Mouse (Mus musculus): Measurements from ENCODE around the gene Lhx9. TPM values are rescaled to one million over a fixed set of nuclear protein-coding genes. Genes with fewer than 3 reads are reported as not detected.
"Not testable (repeated sequence)": the region's sequence is repeated elsewhere in the genome, so short reads cannot be mapped to it uniquely, and the experiment has no call there.

The Lhx9 gene
- polyA plus RNA-seq (2014; fragmentation: Nextera tagmentation; extraction: Ambion mirVana), result 0.07 TPM in 1 of 2 replicates, not detected in the other

- 0 out of 2 replicates have a peak within 1 kb of the TSS, but pooled peaks have one; percentile 12 for H3K9ac ChIP-seq (ENCODE audit: low read depth, low read length)
- ATAC-seq (ENCODE audit: low FRiP score, low TSS enrichment), result peak; percentile 65
- no peak within 1 kb of the TSS for H3K27ac ChIP-seq (ENCODE audit: low read depth, low read length)
- H3K4me2 ChIP-seq (replicated peaks; ENCODE audit: low read depth, low read length), result peak within 1 kb of the TSS; percentile 48
- H3K9me3 ChIP-seq (ENCODE audit: control insufficient read depth, low read length), result no peaks in the 10 kb centered on the region
- H3K27me3 ChIP-seq (ENCODE audit: control insufficient read depth, insufficient read depth, low read length), result peaks cover 68% of the 10 kb centered on the region
- peak within 1 kb of the TSS; percentile 32 for H3K4me3 ChIP-seq (ENCODE audit: low read length)
- WGBS, result under 1% methylated on average over 31 of the region's 33 CpGs
- 0 out of 2 replicates have a peak, but pooled peaks cover 8% of the 10 kb centered on the region for H3K4me1 ChIP-seq (ENCODE audit: control insufficient read depth, insufficient read depth, low read length)
- no peaks in the 10 kb centered on the region; the same call in 1 of the 2 replicates for H3K36me3 ChIP-seq (ENCODE audit: control insufficient read depth, insufficient read depth, low read length)
Measured at GRCm38 (mm10) chr1:138848511-138849109, at the start of gene Lhx9. TSS of gene Lhx9 (minus strand) at chr1:138848577.

- no peaks in the 10 kb centered on the region for H3K27me3 ChIP-seq (ENCODE audit: control insufficient read depth, insufficient read depth, low read length)
- no peak overlapping the region for H3K27ac ChIP-seq (ENCODE audit: low read depth, low read length)
- no peaks in the 10 kb centered on the region for H3K4me1 ChIP-seq (ENCODE audit: control insufficient read depth, insufficient read depth, low read length)
- H3K4me3 ChIP-seq (ENCODE audit: low read length), result no peak overlapping the region
- H3K4me2 ChIP-seq (replicated peaks; ENCODE audit: low read depth, low read length), result no peak overlapping the region
- 78% methylated on average over 3 of the region's 3 CpGs for WGBS
- no peak overlapping the region for H3K9ac ChIP-seq (ENCODE audit: low read depth, low read length)
- no peak for ATAC-seq (ENCODE audit: low FRiP score, low TSS enrichment)
- H3K9me3 ChIP-seq (ENCODE audit: control insufficient read depth, low read length), result no peaks in the 10 kb centered on the region
- H3K36me3 ChIP-seq (ENCODE audit: control insufficient read depth, insufficient read depth, low read length), result no peaks in the 10 kb centered on the region
Measured at GRCm38 (mm10) chr1:138896088-138896487, 47.7 kb upstream of the Lhx9 start.

GRCm38 (mm10) chr1:138877470-138878254 is 29.3 kb upstream of the Lhx9 start:
- H3K9ac ChIP-seq (ENCODE audit: low read depth, low read length), result no peak overlapping the region
- H3K27ac ChIP-seq (ENCODE audit: low read depth, low read length), result no peak overlapping the region
- 84% methylated on average over 14 of the region's 14 CpGs for WGBS
- H3K4me3 ChIP-seq (ENCODE audit: low read length), result no peak overlapping the region
- no peaks in the 10 kb centered on the region for H3K27me3 ChIP-seq (ENCODE audit: control insufficient read depth, insufficient read depth, low read length)
- H3K4me1 ChIP-seq (ENCODE audit: control insufficient read depth, insufficient read depth, low read length), result no peaks in the 10 kb centered on the region
- no peak overlapping the region for H3K4me2 ChIP-seq (replicated peaks; ENCODE audit: low read depth, low read length)
- no peaks in the 10 kb centered on the region for H3K36me3 ChIP-seq (ENCODE audit: control insufficient read depth, insufficient read depth, low read length)
- peaks cover 4% of the 10 kb centered on the region; the same call in 1 of the 2 replicates for H3K9me3 ChIP-seq (ENCODE audit: control insufficient read depth, low read length)
- ATAC-seq (ENCODE audit: low FRiP score, low TSS enrichment), result no peak

DNA sequence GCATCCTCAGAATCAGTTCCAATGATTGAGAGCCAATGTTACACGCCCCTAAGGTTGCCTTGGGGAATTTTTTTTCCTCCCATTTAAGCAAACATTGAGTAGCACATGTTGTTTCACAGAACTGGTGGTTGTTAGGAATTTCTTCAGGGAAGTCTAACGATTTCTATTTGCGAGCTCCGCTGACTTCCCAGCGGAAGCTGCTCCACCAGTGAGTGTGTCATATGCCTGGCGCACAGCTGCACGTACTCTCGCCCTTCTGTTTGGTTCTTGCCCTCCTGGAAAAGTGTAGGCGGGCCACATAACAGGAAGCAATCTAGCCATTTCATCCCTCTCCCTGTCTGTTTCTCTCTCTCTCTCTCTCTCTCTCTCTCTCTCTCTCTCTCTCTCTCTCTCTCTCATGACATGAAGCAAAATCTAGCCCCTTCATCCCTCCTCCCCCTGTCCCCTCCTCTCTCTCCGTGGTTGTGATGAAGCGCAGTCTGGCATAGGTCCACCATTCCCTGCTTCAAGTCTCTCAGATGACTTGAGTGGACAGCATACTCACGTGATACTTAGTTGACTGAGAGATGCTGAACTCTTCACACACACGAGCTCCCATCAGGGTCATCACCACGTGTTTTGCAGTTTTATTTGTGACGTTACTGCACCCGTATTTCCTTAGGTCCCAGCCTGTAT is 28.1 kb upstream of the Lhx9 start:
- H3K4me3 ChIP-seq (ENCODE audit: low read length), result no peak overlapping the region
- no peak for ATAC-seq (ENCODE audit: low FRiP score, low TSS enrichment)
- WGBS, result 69% methylated on average over 16 of the region's 16 CpGs
- H3K4me2 ChIP-seq (replicated peaks; ENCODE audit: low read depth, low read length), result no peak overlapping the region
- no peak overlapping the region for H3K27ac ChIP-seq (ENCODE audit: low read depth, low read length)
- no peaks in the 10 kb centered on the region for H3K4me1 ChIP-seq (ENCODE audit: control insufficient read depth, insufficient read depth, low read length)
- H3K27me3 ChIP-seq (ENCODE audit: control insufficient read depth, insufficient read depth, low read length), result no peaks in the 10 kb centered on the region
- peaks cover 4% of the 10 kb centered on the region; the same call in 1 of the 2 replicates for H3K9me3 ChIP-seq (ENCODE audit: control insufficient read depth, low read length)
- no peaks in the 10 kb centered on the region for H3K36me3 ChIP-seq (ENCODE audit: control insufficient read depth, insufficient read depth, low read length)
- no peak overlapping the region for H3K9ac ChIP-seq (ENCODE audit: low read depth, low read length)

DNA sequence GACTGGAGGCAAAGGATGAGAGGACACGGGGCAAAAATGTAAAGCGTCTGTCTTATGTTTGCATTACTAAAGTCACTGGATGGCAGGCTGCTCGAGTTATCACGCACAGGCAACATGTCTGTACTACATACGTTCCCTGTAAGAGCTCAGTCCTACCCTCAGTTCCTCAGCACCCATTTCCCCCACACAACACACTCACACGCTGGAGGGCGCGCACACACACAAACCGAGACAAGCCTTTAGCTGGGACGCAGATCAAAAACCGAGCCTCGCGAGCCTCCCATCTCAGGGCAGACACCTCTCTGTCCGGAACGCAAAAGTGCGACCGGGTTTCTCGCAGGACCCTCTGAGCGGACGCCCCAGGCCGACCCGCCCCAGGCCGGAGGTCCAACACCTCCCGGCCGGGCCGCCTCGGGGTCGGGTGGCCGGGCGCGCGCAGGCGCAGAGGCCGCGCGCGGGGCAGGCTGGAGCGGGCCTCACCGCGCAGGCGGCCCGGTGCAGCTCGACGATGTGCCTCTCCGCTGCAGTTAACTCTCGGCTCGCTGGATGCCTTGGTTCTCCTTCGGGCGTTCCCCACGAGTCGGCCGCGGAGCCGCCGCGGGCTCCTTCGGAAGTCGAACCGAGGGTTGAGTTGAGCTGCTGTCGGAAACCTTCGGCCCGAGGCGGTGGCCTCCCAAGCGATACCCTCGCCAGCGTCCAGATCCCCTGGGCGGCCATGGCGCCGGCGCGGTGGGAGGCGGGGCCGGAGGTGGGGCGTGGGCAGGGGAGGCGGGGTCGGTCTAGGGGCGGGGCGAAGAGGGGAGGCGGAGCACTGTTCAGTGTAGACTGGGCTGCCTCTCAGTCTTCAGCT is 7.9 kb upstream of the Lhx9 start, which contains the start of gene 2310009B15Rik:
TSS of gene 2310009B15Rik (minus strand) at position 752 of the 850 bp plus-strand sequence.
- ATAC-seq (ENCODE audit: low FRiP score, low TSS enrichment), result peak; percentile 100
- Histone ChIP-seq H3K27ac (ENCODE audit: low read depth, low read length) (peak within 1 kb of the TSS; percentile 79; the same call in 1 of the 2 replicates), H3K4me3 (ENCODE audit: low read length) (peak within 1 kb of the TSS; percentile 40), H3K9ac (ENCODE audit: low read depth, low read length) (peak within 1 kb of the TSS; percentile 59; the same call in 1 of the 2 replicates), H3K4me2 (replicated peaks; ENCODE audit: low read depth, low read length) (peak within 1 kb of the TSS; percentile 25; the same call in 1 of the 2 replicates)
- WGBS, result under 1% methylated on average over 30 of the region's 79 CpGs
- H3K9me3 ChIP-seq (ENCODE audit: control insufficient read depth, low read length); H3K36me3 ChIP-seq (ENCODE audit: control insufficient read depth, insufficient read depth, low read length); H3K27me3 ChIP-seq (ENCODE audit: control insufficient read depth, insufficient read depth, low read length); H3K4me1 ChIP-seq (ENCODE audit: control insufficient read depth, insufficient read depth, low read length): not testable (repeated sequence)

- H3K27ac ChIP-seq (ENCODE audit: low read depth, low read length), result no peak overlapping the region
- H3K36me3 ChIP-seq (ENCODE audit: control insufficient read depth, insufficient read depth, low read length), result no peaks in the 10 kb centered on the region; the same call in 1 of the 2 replicates
- no peak overlapping the region for H3K4me2 ChIP-seq (replicated peaks; ENCODE audit: low read depth, low read length)
- peaks cover 48% of the 10 kb centered on the region for H3K27me3 ChIP-seq (ENCODE audit: control insufficient read depth, insufficient read depth, low read length)
- no peaks in the 10 kb centered on the region for H3K9me3 ChIP-seq (ENCODE audit: control insufficient read depth, low read length)
- 0 out of 2 replicates have a peak, but pooled peaks cover 8% of the 10 kb centered on the region for H3K4me1 ChIP-seq (ENCODE audit: control insufficient read depth, insufficient read depth, low read length)
- H3K4me3 ChIP-seq (ENCODE audit: low read length), result no peak overlapping the region
- WGBS, result 100% methylated on average over 1 of the region's 1 CpGs
- ATAC-seq (ENCODE audit: low FRiP score, low TSS enrichment), result no peak
- H3K9ac ChIP-seq (ENCODE audit: low read depth, low read length), result no peak overlapping the region
Measured at GRCm38 (mm10) chr1:138850823-138851222, 2.4 kb upstream of the Lhx9 start.

GRCm38 (mm10) chr1:138850161-138850539 is 1.8 kb upstream of the Lhx9 start:
- Histone ChIP-seq H3K4me3 (ENCODE audit: low read length) (no peak overlapping the region), H3K27ac (ENCODE audit: low read depth, low read length) (no peak overlapping the region), H3K4me1 (ENCODE audit: control insufficient read depth, insufficient read depth, low read length) (0 out of 2 replicates have a peak, but pooled peaks cover 8% of the 10 kb centered on the region), H3K27me3 (ENCODE audit: control insufficient read depth, insufficient read depth, low read length) (peaks cover 54% of the 10 kb centered on the region), H3K9ac (ENCODE audit: low read depth, low read length) (no peak overlapping the region), H3K9me3 (ENCODE audit: control insufficient read depth, low read length) (no peaks in the 10 kb centered on the region), H3K36me3 (ENCODE audit: control insufficient read depth, insufficient read depth, low read length) (no peaks in the 10 kb centered on the region; the same call in 1 of the 2 replicates), H3K4me2 (replicated peaks; ENCODE audit: low read depth, low read length) (no peak overlapping the region)
- ATAC-seq (ENCODE audit: low FRiP score, low TSS enrichment), result no peak
- WGBS, result 36% methylated on average over 2 of the region's 4 CpGs

DNA sequence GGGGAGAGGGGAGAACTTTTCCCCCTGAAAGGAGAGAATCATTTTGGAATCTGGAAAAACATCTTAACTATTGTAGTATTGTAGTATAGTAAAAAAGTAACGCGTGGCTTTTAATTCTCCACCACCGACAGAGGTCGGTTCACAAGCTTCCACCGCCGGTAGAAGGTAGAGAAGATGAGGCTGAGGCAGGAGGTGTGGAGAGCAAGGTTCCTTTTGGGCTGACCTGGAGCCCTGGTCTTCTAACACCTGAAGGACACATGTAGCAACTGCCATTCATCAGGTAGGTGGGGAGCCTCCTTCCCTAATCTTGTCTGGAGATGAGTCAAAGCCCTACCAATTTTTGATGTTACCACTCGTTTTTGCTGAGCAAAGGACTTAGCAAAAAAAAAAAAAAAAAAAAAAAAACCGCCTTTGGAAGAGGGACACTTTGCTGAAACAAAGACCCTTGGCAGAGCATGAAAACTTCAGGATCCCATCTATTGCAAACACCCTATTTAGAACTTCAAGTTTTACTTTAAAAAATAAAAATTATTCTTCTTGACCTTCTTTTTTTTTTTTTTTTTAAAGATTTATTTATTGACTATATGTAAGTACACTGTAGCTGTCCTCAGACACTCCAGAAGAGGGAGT is 1.3 kb upstream of the Lhx9 start:
- Histone ChIP-seq H3K36me3 (ENCODE audit: control insufficient read depth, insufficient read depth, low read length) (no peaks in the 10 kb centered on the region; the same call in 1 of the 2 replicates), H3K4me1 (ENCODE audit: control insufficient read depth, insufficient read depth, low read length) (0 out of 2 replicates have a peak, but pooled peaks cover 8% of the 10 kb centered on the region), H3K4me2 (replicated peaks; ENCODE audit: low read depth, low read length) (no peak overlapping the region), H3K4me3 (ENCODE audit: low read length) (no peak overlapping the region), H3K27me3 (ENCODE audit: control insufficient read depth, insufficient read depth, low read length) (peaks cover 59% of the 10 kb centered on the region), H3K27ac (ENCODE audit: low read depth, low read length) (no peak overlapping the region), H3K9me3 (ENCODE audit: control insufficient read depth, low read length) (no peaks in the 10 kb centered on the region), H3K9ac (ENCODE audit: low read depth, low read length) (no peak overlapping the region)
- no peak for ATAC-seq (ENCODE audit: low FRiP score, low TSS enrichment)
- 7% methylated on average over 8 of the region's 8 CpGs for WGBS

Measured in kidney, embryonic 14.5 days (tissue).